Mouse (Mus musculus) G1E (cell line): ENCODE data around the gene Creb3l2.

Source experiments
- CTCF ChIP-seq: IDR thresholded peaks from 2 replicates; pipeline ENCODE4 v1.5.1; 2012; ENCODE audit warnings: low read depth, low read length, inconsistent platforms, mixed read lengths
- GATA1 ChIP-seq: IDR thresholded peaks from 2 replicates; pipeline ENCODE4 v1.6.1; 2012; ENCODE audit warnings: borderline replicate concordance, low read length, inconsistent platforms, mixed read lengths
- GATA2 ChIP-seq: IDR thresholded peaks from 2 replicates; pipeline ENCODE4 v1.6.1; 2012; ENCODE audit warnings: low read depth, low read length, inconsistent platforms, borderline replicate concordance
- POLR2AphosphoS5 ChIP-seq: IDR thresholded peaks from 2 replicates; pipeline ENCODE4 v1.6.1; 2012; ENCODE audit warnings: low read depth, low read length, inconsistent platforms; ENCODE audit not compliant: insufficient replicate concordance
- TAL1 ChIP-seq: conservative IDR thresholded peaks from 2 replicates; pipeline ENCODE4 v1.6.1; 2012; ENCODE audit warnings: low read depth, low read length, inconsistent platforms, mixed read lengths

DNA sequence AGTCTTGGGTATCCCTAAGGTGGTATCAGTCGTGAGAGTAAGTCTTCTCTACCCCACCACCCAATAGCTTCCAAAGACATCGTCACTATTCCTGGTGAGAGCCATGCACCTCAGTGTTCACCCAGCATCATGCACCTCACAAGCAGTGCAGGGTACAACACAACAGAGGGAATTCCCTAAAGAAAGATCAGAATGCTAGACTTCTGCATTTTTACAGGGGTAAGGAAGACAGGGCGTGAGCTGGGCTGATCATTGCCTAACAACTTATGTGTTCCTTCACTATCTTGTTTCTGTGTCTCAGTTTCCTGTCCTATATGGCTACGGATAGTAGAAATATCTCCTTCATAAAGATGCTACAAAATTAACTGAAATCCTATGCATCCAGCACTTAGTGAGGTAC, 155.8 kb downstream of the Creb3l2 start:
- TF ChIP-seq CTCF: no peak
- no peak for TF ChIP-seq TAL1
- TF ChIP-seq GATA1: no peak
- TF ChIP-seq POLR2AphosphoS5: no peak
- no peak for TF ChIP-seq GATA2
